Mouse (Mus musculus) hindlimb bud, embryonic 11.5 days (tissue): ENCODE data around the gene Tas2r144.
A peak's percentile ranks its signal among the peaks of the same experiment; 100 is the strongest.

Experiments
- DNase-seq: peaks from one replicate; pipeline ENCODE4 v3.0.0-alpha.2; 2012; ENCODE audit warnings: low read depth, low spot score; ENCODE audit errors: extremely low spot score

Tas2r144 gene

DNA sequence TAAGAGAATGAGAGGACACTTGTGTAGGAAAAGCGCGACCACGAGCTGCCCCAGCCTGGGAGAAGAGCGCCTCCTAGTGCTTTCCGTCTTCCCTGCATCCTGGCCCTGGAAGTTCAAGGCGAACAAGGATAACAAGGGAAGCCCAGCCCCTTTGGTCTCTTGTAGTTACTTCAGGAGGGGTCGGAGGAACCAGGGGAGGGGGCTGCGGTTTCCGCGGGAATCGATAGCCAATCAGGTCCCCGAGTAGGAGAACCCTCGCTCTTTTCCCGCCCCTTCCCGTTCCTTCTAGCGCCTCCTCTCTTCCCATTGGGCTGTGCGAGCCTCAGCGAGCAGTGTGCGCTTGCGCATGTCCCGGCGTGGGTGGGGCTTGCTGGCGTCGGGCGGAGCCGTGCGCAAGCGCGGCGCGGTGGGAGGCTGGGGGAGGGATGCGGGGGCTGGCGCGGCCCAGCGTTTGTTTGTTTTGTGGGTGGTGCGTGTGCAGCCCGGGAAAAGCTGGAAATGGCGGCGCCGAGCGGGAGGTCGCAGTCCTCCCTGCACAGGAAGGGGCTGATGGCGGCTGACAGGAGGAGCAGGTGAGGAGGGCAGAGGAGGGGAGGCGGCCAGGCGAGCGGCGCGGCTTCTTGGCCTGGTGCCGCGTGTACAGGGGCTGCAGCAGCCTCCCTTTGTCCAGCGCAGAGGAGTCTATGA lies 49.6 kb downstream of the Tas2r144 start, which contains the start of gene Casp2:
Casp2 (plus strand) TSS at position 360 of the 687 bp plus-strand sequence.
- DNase-seq: peak; percentile 95
